Mouse (Mus musculus) ovary, postnatal 14 days (tissue): Measurements from ENCODE around the gene Fam221a.

ENCODE experiments used
- DNase-seq: peaks from one replicate; pipeline ENCODE4 v3.0.0; 2022; ENCODE audit warnings: low spot score

The Fam221a gene

GRCm38 (mm10) chr6:49367159-49368054, at the start of gene Fam221a:
TSS of gene Fam221a (plus strand) at chr6:49367739.
- peak; percentile 68 for DNase-seq

DNA sequence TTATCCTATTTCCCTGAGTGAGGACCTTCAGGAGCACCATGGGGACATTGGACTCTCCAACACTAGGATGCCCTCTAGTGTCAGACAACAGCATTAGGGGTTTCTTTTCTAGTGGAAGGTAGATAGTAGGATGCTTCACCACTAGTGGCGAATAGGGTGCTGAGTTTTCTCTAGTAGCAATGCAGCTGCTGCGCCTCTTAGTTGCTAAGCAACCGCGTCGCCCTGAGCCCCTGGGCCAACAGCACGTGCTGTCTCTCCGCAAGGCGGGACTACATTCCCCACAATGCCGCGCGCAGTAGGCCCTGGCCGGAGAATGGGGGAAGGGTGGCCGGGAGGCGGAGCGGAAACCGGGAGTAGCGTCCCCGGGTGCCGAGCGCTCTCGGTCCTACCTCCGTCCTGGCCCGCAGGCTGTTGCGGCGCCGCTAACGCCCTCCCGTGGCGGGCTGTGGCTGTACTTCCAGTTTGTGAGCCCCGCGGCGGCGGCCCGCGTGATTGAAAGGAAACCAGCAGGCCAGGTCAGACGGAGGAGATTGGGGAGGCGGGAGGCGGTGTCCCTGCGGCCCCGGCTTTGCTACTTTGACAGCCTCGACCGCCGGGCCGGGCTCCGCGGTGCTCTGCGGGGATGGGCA, 48.5 kb upstream of the Fam221a start, which contains the start of gene Ccdc126:
TSS of gene Ccdc126 (plus strand) at position 309 of the 629 bp plus-strand sequence.
- DNase-seq, result peak; percentile 95

DNA sequence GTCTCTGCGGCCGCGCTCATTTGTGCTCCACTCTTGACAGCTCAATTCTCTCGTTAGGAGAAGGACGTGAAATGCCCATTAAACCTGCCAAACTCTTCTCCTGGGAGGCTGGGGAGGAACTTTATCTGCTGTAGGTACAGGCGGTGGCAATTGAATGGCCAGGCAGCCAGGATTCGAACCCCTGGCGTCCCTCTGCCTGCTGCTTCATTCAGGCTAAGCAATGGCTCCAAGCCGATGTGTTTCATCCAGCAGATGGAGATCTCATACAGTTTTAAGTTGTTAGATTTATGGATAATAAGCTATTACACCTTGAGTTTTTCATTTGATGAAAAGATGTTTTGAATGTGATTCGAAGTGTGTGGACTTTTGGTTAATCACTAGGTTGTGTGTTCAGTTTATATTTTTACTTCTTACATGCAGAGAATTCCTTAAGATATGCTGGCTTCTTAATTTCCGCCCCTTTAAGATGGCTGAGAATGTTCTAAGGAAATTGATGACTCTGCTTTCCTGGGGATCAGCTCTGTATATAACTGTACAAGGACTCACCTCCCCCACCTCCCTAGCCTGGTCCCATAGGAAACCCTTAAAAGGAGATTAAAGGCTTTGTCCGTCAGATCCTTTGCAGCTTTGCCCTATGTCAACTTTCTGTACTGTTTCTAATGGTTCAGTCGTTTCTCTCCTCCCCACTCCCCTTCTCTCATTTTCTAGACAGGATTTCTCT, 47.8 kb upstream of the Fam221a start:
- no peak for DNase-seq

- no peak for DNase-seq
Measured at GRCm38 (mm10) chr6:49321341-49321740, 46.2 kb upstream of the Fam221a start.

DNA sequence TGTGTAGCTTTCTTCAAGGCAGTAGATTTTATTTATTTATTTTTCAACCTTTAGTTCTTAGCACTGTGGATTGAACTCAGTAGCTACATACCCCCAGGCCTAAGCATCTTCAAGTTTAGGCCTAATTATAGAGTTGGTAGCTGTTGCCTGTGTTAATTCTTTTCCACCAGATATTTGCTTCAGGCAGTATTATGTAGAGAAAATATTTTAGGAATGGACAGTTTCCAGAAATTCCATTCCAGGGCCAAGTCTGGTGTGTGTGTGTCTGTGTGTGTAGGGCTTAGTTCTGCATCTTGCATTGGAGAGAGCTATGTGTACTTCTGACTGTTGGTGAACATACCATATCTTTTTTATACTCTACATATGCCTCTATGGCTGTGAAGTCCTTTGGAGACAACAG, 45.5 kb upstream of the Fam221a start:
- DNase-seq, result no peak

GRCm38 (mm10) chr6:49322986-49323385, 44.6 kb upstream of the Fam221a start:
- no peak for DNase-seq

DNA sequence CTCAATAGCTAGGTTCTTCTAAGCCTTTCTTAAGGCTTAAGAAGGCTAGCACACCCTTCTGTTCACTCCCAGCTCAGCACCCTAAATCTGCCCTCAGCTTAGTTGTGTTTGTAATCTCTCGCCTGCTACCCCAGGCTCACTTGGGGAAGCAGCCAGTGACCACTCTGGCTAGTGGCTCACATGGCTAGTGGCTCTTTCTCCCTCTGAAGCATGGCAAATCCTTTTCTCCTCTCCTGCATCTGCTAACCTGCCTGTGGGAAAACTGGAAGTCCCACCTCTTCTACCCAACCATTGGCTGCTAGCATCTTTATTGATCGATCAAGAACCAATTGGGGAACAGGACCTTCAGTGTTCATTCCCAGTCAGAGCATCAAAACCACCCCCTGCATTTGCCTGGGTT, 43.0 kb upstream of the Fam221a start:
- no peak for DNase-seq

GRCm38 (mm10) chr6:49325294-49325693, 42.2 kb upstream of the Fam221a start:
- no peak for DNase-seq

DNA sequence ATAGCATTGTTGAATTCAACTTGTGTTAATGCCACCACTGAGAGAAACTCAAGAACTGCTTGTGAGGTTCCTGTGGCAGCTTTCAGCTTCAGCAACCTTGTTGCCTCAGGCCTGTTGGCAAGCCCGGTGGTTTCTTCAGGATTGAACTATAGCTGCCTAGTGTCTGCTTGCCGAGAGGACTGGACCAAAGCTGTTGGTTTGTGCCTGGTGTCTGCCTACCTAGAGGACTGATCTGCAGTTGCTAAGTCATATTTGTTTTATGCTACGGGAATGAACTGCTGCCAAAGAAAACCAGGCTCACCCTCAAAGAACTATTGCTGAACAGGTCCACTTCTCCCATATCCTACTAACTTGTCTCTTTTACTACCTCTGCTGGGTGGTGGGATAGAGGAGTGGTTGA, 40.7 kb upstream of the Fam221a start:
- no peak for DNase-seq

- no peak for DNase-seq
Measured at GRCm38 (mm10) chr6:49331369-49332059, 36.0 kb upstream of the Fam221a start.

- no peak for DNase-seq
Measured at GRCm38 (mm10) chr6:49332060-49332370, 35.5 kb upstream of the Fam221a start.

- no peak for DNase-seq
Measured at GRCm38 (mm10) chr6:49338566-49338965, 29.0 kb upstream of the Fam221a start.

DNA sequence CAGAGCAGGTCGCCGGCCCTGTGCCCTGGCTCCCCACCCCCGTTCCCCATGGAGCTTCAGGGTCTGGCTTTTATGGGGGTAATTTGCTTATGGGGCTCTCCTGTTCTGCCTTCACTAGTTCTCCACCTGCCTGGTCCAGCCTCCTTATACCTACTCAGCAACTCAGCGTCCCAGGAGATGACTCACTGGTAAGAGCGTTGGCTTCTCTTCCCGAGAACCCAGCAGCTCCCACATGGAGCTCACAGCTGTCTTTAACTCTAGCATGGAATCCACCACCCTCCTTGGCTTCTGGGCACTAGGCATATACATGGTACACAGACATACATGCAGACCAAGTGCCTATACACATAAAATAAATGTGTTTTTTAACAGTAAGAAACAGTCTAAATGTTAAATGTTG, 28.4 kb upstream of the Fam221a start:
- no peak for DNase-seq

DNA sequence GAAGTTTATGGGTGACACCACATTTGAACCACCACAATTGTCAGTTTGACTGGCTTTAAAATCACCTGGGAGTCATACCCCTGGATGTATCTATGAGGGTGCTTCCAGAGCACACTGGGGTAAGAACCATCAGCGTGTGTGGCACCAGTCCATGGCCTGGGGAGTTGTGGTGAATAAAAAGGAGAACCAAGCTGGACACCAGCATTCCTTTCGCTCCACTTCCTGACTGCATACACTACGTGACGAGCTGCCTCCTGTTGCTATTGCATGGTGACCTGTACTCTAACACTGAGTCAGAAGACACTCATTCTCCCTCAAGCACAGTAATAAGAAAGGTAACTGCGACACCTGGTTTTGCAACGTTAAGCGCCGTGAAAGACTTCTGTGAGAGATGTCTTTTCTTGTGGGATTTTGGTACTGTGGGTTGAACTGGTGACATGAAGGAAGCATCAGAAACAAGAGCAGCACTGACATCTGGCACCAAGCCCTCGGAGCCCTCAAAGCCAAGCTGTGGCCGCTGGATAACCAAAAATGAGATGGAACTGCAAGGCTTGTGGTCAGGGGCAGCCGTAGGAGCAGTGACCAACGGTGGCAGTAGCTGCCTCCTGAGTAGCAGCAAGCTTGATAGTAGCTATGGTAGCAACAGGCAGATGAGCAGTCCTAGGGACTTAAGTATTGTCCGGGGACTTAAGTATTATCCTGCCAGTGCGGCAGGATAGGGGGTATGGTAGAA, 23.6 kb upstream of the Fam221a start:
- no peak for DNase-seq

DNA sequence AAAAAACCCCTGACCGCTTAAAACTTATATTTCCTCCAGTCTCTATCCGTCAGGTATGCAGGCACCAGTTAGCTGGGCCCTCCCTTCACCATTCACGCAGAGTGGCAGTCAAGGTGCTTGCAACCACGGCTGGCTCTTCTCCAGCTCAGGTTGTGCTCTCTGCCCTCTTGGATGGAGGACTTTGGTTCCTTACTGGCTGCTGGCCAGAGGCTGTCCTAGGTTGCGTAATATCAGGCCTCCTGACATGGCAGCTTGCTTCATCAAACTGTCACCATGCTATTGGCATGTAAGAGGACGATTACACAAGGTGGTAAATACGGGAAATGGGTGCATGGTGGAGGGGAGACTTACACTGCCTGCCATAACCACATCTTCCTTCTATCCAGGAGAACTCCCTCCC, 17.7 kb upstream of the Fam221a start:
- no peak for DNase-seq

GRCm38 (mm10) chr6:49354613-49355012, 12.9 kb upstream of the Fam221a start:
- DNase-seq, result no peak

GRCm38 (mm10) chr6:49355171-49355570, 12.4 kb upstream of the Fam221a start:
- DNase-seq, result no peak

GRCm38 (mm10) chr6:49360420-49360819, 7.1 kb upstream of the Fam221a start:
- DNase-seq, result no peak

DNA sequence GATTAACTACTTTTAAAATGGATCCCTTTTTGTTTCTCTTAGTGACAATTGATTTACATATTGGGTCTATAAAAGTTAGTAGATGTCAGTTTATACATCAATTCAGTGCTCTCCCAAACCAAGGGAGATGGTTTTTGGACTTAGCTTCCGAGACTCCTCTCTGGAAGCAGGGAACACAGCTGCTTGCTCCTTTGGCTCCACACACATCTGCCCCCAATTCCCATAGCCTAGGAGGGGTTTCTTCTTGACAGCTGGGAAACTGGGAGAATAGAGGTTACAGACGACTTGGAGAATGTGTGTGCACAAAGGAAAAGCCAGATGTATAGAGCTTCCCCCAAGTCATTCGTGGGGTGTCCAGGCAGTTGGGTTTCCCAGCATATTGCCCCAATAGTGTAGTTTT, 673 bp downstream of the Fam221a start:
- DNase-seq, result no peak

DNA sequence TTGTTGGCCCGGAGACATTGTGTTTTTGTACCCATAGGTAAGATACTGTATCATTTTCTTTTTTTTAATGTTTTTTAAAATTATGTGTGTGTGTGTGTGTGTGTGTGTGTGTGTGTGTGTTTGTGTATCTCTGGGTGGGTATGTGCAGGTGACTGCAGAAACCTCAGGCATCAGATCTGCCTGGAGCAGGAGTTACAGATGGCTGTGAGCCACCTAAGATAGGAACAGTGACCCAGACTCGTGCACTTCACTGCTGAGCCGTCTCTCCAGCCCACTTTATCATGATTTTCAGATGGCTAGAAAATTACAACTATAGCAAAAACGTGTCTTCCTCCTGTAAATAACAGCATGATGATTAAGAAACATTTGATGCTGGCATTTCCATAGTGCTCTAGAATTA, 5.2 kb downstream of the Fam221a start:
- no peak for DNase-seq

GRCm38 (mm10) chr6:49373943-49374342, 6.4 kb downstream of the Fam221a start:
- DNase-seq, result no peak

DNA sequence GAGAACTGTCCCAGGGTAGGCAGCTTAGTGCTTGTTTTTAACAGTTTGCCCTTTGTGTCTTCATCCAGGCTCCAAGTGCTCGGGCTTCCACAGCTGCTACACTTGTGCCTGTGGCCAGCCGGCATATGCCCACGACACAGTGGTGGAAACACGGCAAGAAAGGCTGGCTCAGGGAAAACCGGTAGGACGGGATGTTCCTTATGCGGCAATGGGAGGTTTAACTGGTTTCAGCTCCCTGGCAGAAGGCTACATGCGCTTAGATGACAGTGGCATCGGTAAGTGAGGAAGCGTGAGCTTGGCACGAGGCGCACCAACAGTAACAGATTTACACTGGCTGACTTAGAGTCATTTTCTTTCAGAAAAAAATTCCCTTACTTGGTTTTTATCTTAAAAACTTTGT, 10.8 kb downstream of the Fam221a start:
- DNase-seq, result no peak
